In genomic region chr9:68970074-68970473, GRCm38 (mm10) we compare ENCODE assay signal across 13 mouse cellular contexts.
"Had no signal": no experiment of that assay in that cellular context is flagged by ENCODE, and none has a peak within 500 bp of the region (broad histone marks: within the 10 kb centered on the region; RNA-seq: fewer than 3 reads in every experiment).

No protein-coding gene starts in this region.

- DNase-seq: lung, adult 2 months; lung, postnatal 10 days; lung, postnatal 4 days; midbrain, embryonic 14.5 days; retina, postnatal 1 day; right cerebral cortex, adult 18-20 months; right cerebral cortex, postnatal 25 days; right cerebral cortex, postnatal 4 days; spleen, adult 18-20 months; thymus, adult 18-20 months; thymus, postnatal 14 days; thymus, postnatal 36 days had no signal

- ATAC-seq: midbrain, embryonic 16.5 days had no signal
